Mouse (Mus musculus): Measurements from ENCODE around the gene Cmtm4. TPM values are rescaled to one million over a fixed set of nuclear protein-coding genes. Genes with fewer than 3 reads are reported as not detected.

Cmtm4 gene
- polyA plus RNA-seq, 1 experiment: 4.8 TPM

DNA sequence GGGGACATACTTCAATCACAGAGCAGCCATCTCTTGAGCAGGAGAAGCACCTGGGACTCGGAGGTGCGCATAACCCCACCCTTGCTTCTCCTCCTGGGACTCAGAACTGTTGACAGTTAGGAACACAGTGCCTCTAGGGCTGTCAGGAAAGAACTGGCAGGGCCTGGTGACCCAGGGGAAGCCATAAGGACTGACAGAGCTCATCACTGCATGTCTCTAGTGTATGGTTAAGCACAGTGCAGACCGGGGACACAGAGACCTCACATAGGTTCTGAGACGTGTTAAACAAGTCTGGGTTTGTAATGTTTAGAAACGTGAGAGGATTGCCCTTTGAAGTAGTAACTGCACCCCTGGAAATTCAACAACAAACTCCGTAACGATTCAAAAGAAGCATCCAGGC, 8.1 kb downstream of the Cmtm4 start:
- DNase-seq (ENCODE audit: low read depth in 1 of 2, low spot score in 2 of 2): no peak
- WGBS: 89% methylated on average over 7 of the region's 7 CpGs
- H3K4me3 ChIP-seq (ENCODE audit: extremely low read depth, insufficient read depth, insufficient read length): no peak overlapping the region
- no peak for TF ChIP-seq CTCF (IDR thresholded peaks at IDR 0.05; ENCODE audit: extremely low read depth, insufficient read depth, insufficient read length, insufficient replicate concordance)
- no peak for TF ChIP-seq POLR2A (IDR thresholded peaks at IDR 0.05; ENCODE audit: low read depth, low read length)
- H3K27me3 ChIP-seq (ENCODE audit: control insufficient read depth, insufficient read depth, low read length): no peaks in the 10 kb centered on the region
- H3K4me1 ChIP-seq (ENCODE audit: control insufficient read depth, insufficient read depth, insufficient read length): no peaks in the 10 kb centered on the region; the same call in 1 of the 2 replicates
- H3K27ac ChIP-seq (ENCODE audit: insufficient read depth, low read length): no peak overlapping the region
- H3K36me3 ChIP-seq (ENCODE audit: control insufficient read depth, insufficient read depth, low read length): no peaks in the 10 kb centered on the region

DNA sequence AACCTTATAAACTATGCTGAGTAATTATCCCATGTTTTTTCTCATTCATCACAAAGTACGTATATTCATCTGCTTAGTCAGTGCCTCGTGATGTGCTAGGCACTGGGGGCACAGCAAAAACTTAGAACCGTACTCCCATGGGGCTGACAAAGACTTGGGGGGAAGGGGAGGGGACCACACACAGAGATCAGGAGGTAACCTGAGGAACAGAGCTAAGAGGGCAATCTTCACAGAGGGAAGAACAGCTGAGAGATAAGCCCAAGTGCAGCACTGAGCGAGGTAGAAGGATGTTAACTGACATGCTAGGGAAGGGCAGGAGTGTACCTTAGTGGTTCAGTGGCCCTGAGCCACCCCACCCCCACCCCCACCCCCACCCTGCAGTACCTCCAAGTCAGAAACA, 8.9 kb downstream of the Cmtm4 start:
- Histone ChIP-seq H3K4me1 (ENCODE audit: control insufficient read depth, insufficient read depth, insufficient read length) (no peaks in the 10 kb centered on the region; the same call in 1 of the 2 replicates), H3K27ac (ENCODE audit: insufficient read depth, low read length) (no peak overlapping the region), H3K36me3 (ENCODE audit: control insufficient read depth, insufficient read depth, low read length) (no peaks in the 10 kb centered on the region), H3K27me3 (ENCODE audit: control insufficient read depth, insufficient read depth, low read length) (no peaks in the 10 kb centered on the region), H3K4me3 (ENCODE audit: extremely low read depth, insufficient read depth, insufficient read length) (no peak overlapping the region)
- WGBS: 78% methylated on average over 4 of the region's 4 CpGs
- no peak for DNase-seq (ENCODE audit: low read depth in 1 of 2, low spot score in 2 of 2)
- TF ChIP-seq CTCF (IDR thresholded peaks at IDR 0.05; ENCODE audit: extremely low read depth, insufficient read depth, insufficient read length, insufficient replicate concordance): no peak
- no peak for TF ChIP-seq POLR2A (IDR thresholded peaks at IDR 0.05; ENCODE audit: low read depth, low read length)

DNA sequence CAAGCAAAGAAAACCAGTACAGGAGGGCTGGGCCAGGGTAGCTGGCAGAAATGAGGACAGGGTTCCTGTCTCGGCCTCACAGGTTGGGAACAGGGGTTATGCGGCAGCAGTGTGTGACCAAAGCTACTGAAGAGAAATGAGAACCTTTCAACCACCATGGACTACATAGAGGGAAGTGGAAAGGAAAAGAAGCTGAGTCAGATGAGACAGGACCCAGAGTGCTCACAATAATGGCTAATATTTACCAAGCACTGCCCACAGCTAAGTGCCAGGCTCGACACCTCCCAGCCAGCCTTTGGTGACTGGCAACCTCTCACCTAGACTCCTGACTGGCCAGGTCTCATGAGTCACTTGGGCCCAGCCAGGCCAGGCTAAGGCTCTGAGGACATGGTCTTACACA, 11.6 kb downstream of the Cmtm4 start:
- no peak overlapping the region for H3K4me3 ChIP-seq (ENCODE audit: extremely low read depth, insufficient read depth, insufficient read length)
- peak overlapping the region; percentile 60 for H3K27ac ChIP-seq (ENCODE audit: insufficient read depth, low read length)
- TF ChIP-seq CTCF (IDR thresholded peaks at IDR 0.05; ENCODE audit: extremely low read depth, insufficient read depth, insufficient read length, insufficient replicate concordance) (no peak), POLR2A (IDR thresholded peaks at IDR 0.05; ENCODE audit: low read depth, low read length) (no peak)
- H3K4me1 ChIP-seq (ENCODE audit: control insufficient read depth, insufficient read depth, insufficient read length): no peaks in the 10 kb centered on the region; the same call in 1 of the 2 replicates
- WGBS: 37% methylated on average over 3 of the region's 3 CpGs
- no peaks in the 10 kb centered on the region for H3K27me3 ChIP-seq (ENCODE audit: control insufficient read depth, insufficient read depth, low read length)
- H3K36me3 ChIP-seq (ENCODE audit: control insufficient read depth, insufficient read depth, low read length): no peaks in the 10 kb centered on the region
- no peak for DNase-seq (ENCODE audit: low read depth in 1 of 2, low spot score in 2 of 2)

DNA sequence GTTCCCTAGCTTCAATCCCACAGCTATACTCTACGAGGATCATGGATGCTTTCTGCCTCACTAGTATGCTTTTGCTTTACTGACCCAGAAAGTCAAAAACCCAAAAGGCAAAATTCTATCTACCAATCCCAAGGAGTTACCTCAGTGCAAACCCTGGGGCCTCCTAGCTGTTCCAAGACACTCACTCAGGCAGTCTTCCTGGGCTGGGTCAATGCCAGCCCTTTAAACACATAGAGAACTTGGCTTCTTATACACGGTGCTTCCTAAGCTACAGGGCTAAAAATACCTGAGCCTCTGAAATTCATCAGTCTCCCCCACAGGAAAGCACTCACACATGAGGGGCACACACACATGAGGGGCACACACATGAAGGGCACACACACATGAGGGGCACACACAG, 12.3 kb downstream of the Cmtm4 start:
- TF ChIP-seq POLR2A (IDR thresholded peaks at IDR 0.05; ENCODE audit: low read depth, low read length) (no peak), CTCF (IDR thresholded peaks at IDR 0.05; ENCODE audit: extremely low read depth, insufficient read depth, insufficient read length, insufficient replicate concordance) (no peak)
- 50% methylated on average over 2 of the region's 2 CpGs for WGBS
- Histone ChIP-seq H3K4me1 (ENCODE audit: control insufficient read depth, insufficient read depth, insufficient read length) (no peaks in the 10 kb centered on the region; the same call in 1 of the 2 replicates), H3K27me3 (ENCODE audit: control insufficient read depth, insufficient read depth, low read length) (no peaks in the 10 kb centered on the region), H3K36me3 (ENCODE audit: control insufficient read depth, insufficient read depth, low read length) (no peaks in the 10 kb centered on the region), H3K4me3 (ENCODE audit: extremely low read depth, insufficient read depth, insufficient read length) (no peak overlapping the region), H3K27ac (ENCODE audit: insufficient read depth, low read length) (peak overlapping the region; percentile 60; the same call in 1 of the 2 replicates)
- no peak for DNase-seq (ENCODE audit: low read depth in 1 of 2, low spot score in 2 of 2)

DNA sequence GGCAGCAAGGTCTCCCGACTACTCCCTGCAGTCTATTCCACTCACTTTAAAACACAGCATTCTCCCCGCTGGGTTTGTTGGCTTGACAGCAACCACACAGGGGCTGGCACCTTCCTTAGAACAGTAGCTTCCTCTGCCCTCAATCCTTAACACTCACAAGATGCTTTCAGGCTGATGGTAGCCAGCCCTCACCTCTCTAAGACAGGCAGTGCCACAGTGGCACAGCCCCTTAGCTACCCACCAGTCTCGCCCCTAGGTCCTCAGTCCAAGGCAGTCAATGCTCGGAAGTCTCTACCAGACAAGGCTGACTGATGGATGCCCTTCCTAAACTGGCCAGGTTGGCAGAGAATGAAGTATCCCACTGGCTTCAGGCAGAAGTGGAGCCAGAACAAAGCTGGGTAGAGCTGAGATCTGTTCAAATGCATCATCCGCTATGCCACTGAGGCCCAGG, 14.6 kb downstream of the Cmtm4 start:
- DNase-seq (ENCODE audit: low read depth in 1 of 2, low spot score in 2 of 2): no peak
- no peak for TF ChIP-seq CTCF (IDR thresholded peaks at IDR 0.05; ENCODE audit: extremely low read depth, insufficient read depth, insufficient read length, insufficient replicate concordance)
- no peak for TF ChIP-seq POLR2A (IDR thresholded peaks at IDR 0.05; ENCODE audit: low read depth, low read length)
- Histone ChIP-seq H3K36me3 (ENCODE audit: control insufficient read depth, insufficient read depth, low read length) (no peaks in the 10 kb centered on the region), H3K4me1 (ENCODE audit: control insufficient read depth, insufficient read depth, insufficient read length) (no peaks in the 10 kb centered on the region; the same call in 1 of the 2 replicates), H3K27ac (ENCODE audit: insufficient read depth, low read length) (no peak overlapping the region), H3K27me3 (ENCODE audit: control insufficient read depth, insufficient read depth, low read length) (no peaks in the 10 kb centered on the region), H3K4me3 (ENCODE audit: extremely low read depth, insufficient read depth, insufficient read length) (no peak overlapping the region)
- WGBS: 87% methylated on average over 5 of the region's 5 CpGs

DNA sequence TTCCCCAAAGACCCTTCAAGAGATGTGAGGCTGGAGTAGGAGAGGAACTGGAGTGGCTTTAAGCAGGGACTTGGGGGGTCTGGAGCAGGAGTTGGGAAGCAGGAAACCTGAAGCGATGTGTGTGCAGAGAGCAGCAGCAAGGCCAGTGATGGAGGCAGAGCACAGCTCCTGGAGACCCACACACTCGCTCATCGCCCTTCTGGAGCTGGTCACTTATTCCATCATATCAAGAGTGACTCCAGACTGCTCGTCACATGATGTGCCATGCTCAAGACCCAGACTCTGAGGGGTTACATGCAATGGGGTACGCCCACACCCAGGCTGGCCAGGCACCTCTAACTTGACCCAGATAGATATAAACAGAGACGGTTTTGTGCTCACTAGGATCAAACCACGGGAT, 15.3 kb downstream of the Cmtm4 start:
- Histone ChIP-seq H3K4me1 (ENCODE audit: control insufficient read depth, insufficient read depth, insufficient read length) (no peaks in the 10 kb centered on the region; the same call in 1 of the 2 replicates), H3K4me3 (ENCODE audit: extremely low read depth, insufficient read depth, insufficient read length) (no peak overlapping the region), H3K27ac (ENCODE audit: insufficient read depth, low read length) (no peak overlapping the region), H3K27me3 (ENCODE audit: control insufficient read depth, insufficient read depth, low read length) (no peaks in the 10 kb centered on the region), H3K36me3 (ENCODE audit: control insufficient read depth, insufficient read depth, low read length) (no peaks in the 10 kb centered on the region)
- WGBS: 96% methylated on average over 7 of the region's 7 CpGs
- no peak for DNase-seq (ENCODE audit: low read depth in 1 of 2, low spot score in 2 of 2)
- TF ChIP-seq POLR2A (IDR thresholded peaks at IDR 0.05; ENCODE audit: low read depth, low read length) (no peak), CTCF (IDR thresholded peaks at IDR 0.05; ENCODE audit: extremely low read depth, insufficient read depth, insufficient read length, insufficient replicate concordance) (no peak)

DNA sequence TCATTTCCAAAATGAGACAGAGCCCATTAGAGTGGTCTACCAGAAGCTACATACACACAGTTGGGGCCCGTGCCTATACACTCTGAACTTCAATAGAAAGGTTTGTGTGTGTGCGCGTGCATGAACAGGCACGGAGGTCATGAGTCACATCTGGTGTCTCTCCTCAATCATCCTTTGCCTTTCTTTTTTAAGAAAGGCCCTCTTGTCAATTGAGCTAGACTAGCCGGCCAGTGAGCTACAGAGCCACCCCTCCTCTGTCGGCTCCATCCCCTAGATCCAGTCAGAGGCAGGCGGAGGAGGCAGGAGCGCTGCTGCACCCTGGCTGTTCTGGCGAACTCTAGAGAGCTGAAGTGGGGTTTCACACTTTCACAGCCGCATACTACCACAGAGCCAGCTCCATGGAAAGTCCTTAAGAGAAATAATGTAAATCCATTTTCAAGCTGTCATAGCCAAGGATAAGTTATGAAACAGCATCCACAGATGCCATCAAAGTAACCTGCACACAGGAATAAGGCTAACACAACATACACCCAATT, 16.2 kb downstream of the Cmtm4 start:
- Histone ChIP-seq H3K27ac (ENCODE audit: insufficient read depth, low read length) (no peak overlapping the region), H3K4me1 (ENCODE audit: control insufficient read depth, insufficient read depth, insufficient read length) (no peaks in the 10 kb centered on the region; the same call in 1 of the 2 replicates), H3K4me3 (ENCODE audit: extremely low read depth, insufficient read depth, insufficient read length) (no peak overlapping the region), H3K36me3 (ENCODE audit: control insufficient read depth, insufficient read depth, low read length) (no peaks in the 10 kb centered on the region), H3K27me3 (ENCODE audit: control insufficient read depth, insufficient read depth, low read length) (no peaks in the 10 kb centered on the region)
- 92% methylated on average over 10 of the region's 10 CpGs for WGBS
- no peak for DNase-seq (ENCODE audit: low read depth in 1 of 2, low spot score in 2 of 2)
- no peak for TF ChIP-seq CTCF (IDR thresholded peaks at IDR 0.05; ENCODE audit: extremely low read depth, insufficient read depth, insufficient read length, insufficient replicate concordance)
- no peak for TF ChIP-seq POLR2A (IDR thresholded peaks at IDR 0.05; ENCODE audit: low read depth, low read length)
